In genomic region chr11:80389885-80390284, GRCm38 (mm10) we compare ENCODE assay signal across 15 mouse cellular contexts.
"Had no signal": no experiment of that assay in that cellular context is flagged by ENCODE, and none has a peak within 500 bp of the region (broad histone marks: within the 10 kb centered on the region; RNA-seq: fewer than 3 reads in every experiment).

No protein-coding gene starts in this region.

- H3K4me3 ChIP-seq: neural tube, embryonic 15.5 days; stomach, embryonic 15.5 days had no signal

- H3K9me3 ChIP-seq: neural tube, embryonic 15.5 days; stomach, embryonic 15.5 days had no signal

- H3K27ac ChIP-seq: neural tube, embryonic 15.5 days; stomach, embryonic 15.5 days; stomach, postnatal 0 days had no signal

- H3K9ac ChIP-seq: neural tube, embryonic 15.5 days; stomach, embryonic 15.5 days had no signal

- H3K27me3 ChIP-seq: neural tube, embryonic 15.5 days; stomach, embryonic 15.5 days had no signal

- H3K4me2 ChIP-seq: neural tube, embryonic 15.5 days; stomach, embryonic 15.5 days had no signal

- DNase-seq: retina, postnatal 1 day; right cerebral cortex, adult 18-20 months; right cerebral cortex, postnatal 14 days; right cerebral cortex, postnatal 25 days; right cerebral cortex, postnatal 4 days; spleen, adult 18-20 months; thymus, adult 18-20 months; thymus, adult 2 months; thymus, postnatal 14 days; thymus, postnatal 25 days; thymus, postnatal 36 days; thymus, postnatal 4 days had no signal
